Mouse (Mus musculus) testis, adult 2 months (tissue): ENCODE results near the gene Anapc7.

Experiments used
- CTCF ChIP-seq: fragments of 200-500 bp; IDR thresholded peaks from 2 replicates; pipeline ENCODE4 v1.5.1; 2012; ENCODE audit warnings: low read depth, mild to moderate bottlenecking, inconsistent platforms, low read length, moderate library complexity; ENCODE audit not compliant: control insufficient read depth, insufficient read depth, insufficient replicate concordance
- POLR2A ChIP-seq: fragments of 200-500 bp; IDR thresholded peaks from 2 replicates; pipeline ENCODE4 v1.6.1; 2012; ENCODE audit warnings: low read depth, mild to moderate bottlenecking, inconsistent platforms, low read length, moderate library complexity; ENCODE audit not compliant: control insufficient read depth

- TF ChIP-seq CTCF (no peak), POLR2A (no peak)
These were observed 71.5 kb downstream of the Anapc7 start for GRCm38 (mm10) chr5:122493035-122493434.
